Mouse (Mus musculus) heart, postnatal 0 days (tissue): Measurements from ENCODE around the gene Csrnp3. TPM values are rescaled to one million over a fixed set of nuclear protein-coding genes. Genes with fewer than 3 reads are reported as not detected.

Source experiments
- ATAC-seq: fragments of 200-750 bp; cut with Nextera tagmentation; 2 replicates; pipeline ENCODE4 v1.8.0; 2017; ENCODE audit warnings: low read depth, moderate number of reproducible peaks, moderate library complexity; ENCODE audit not compliant: insufficient read depth
- DNase-seq: peaks from one replicate; pipeline ENCODE4 v3.0.0-alpha.2; 2016; ENCODE audit warnings: low spot score
- H3K27ac ChIP-seq: fragments of 300-500 bp; sonication (generic); 2 replicates; pipeline ENCODE4 v1.5.1; 2014; ENCODE audit warnings: low read depth, mild to moderate bottlenecking
- H3K27me3 ChIP-seq: fragments of 300-500 bp; sonication (generic); 2 replicates; pipeline ENCODE4 v1.6.1; 2014; ENCODE audit warnings: low read length, mixed read lengths; ENCODE audit not compliant: control insufficient read depth, insufficient read depth
- H3K36me3 ChIP-seq: fragments of 300-500 bp; sonication (generic); replicated peaks from 2 replicates; pipeline ENCODE4 v1.6.1; 2014; ENCODE audit warnings: low read length, mixed read lengths; ENCODE audit not compliant: control insufficient read depth, insufficient read depth
- H3K4me1 ChIP-seq: fragments of 300-500 bp; sonication (generic); 2 replicates; pipeline ENCODE4 v1.6.1; 2014; ENCODE audit warnings: antibody characterized with exemption; ENCODE audit not compliant: control insufficient read depth, insufficient read depth
- H3K4me2 ChIP-seq: fragments of 300-500 bp; sonication (generic); 2 replicates; pipeline ENCODE4 v1.6.1; 2014; ENCODE audit warnings: low read depth, mild to moderate bottlenecking, low read length, moderate library complexity
- H3K4me3 ChIP-seq: fragments of 300-500 bp; sonication (generic); 2 replicates; pipeline ENCODE4 v1.5.1; 2014; ENCODE audit warnings: low read depth, low read length
- H3K9ac ChIP-seq: fragments of 300-500 bp; sonication (generic); replicated peaks from 2 replicates; pipeline ENCODE4 v1.6.1; 2014; ENCODE audit warnings: low read depth, low read length, mixed read lengths
- H3K9me3 ChIP-seq: fragments of 300-500 bp; sonication (generic); replicated peaks from 2 replicates; pipeline ENCODE4 v1.6.1; 2016; ENCODE audit warnings: low read length; ENCODE audit not compliant: control insufficient read depth
- CTCF ChIP-seq: IDR thresholded peaks from 2 replicates; pipeline ENCODE4 v1.5.1; 2016; ENCODE audit warnings: antibody characterized with exemption, control low read depth, low read depth
- EP300 ChIP-seq: IDR thresholded peaks from 2 replicates; pipeline ENCODE4 v1.6.1; 2016; ENCODE audit warnings: antibody characterized with exemption, low read depth
- WGBS: fragments of 180-500 bp; shearing (Covaris S2); extraction: QIAGEN DNeasy Blood & Tissue Kit; methylation state at CpG from one replicate; pipeline ENCODE4 v1.1.7; 2014; 5-methylcytosine and 5-hydroxymethylcytosine counted together
- polyA plus RNA-seq: library from polyadenylated mRNA; unstranded; fragments of >200 nt; fragmentation: Nextera tagmentation; extraction: Ambion mirVana; gene quantifications from 2 replicates; pipeline ENCODE4 v1.2.1, GENCODE M21; 2015
- total RNA-seq: library from RNA; depleted of rRNA; stranded (reverse); fragments of >200 nt; gene quantifications from 2 replicates; pipeline ENCODE4 v1.2.3, GENCODE M21; 2014; ENCODE audit warnings: low replicate concordance

Csrnp3 gene
- total and polyA plus RNA-seq, 2 experiments from 2014 or later, result under 0.01 to 0.18 TPM

GRCm38 (mm10) chr2:65929286-65929685 is 83.7 kb downstream of the Csrnp3 start:
- ATAC-seq (no peak), DNase-seq (no peak)
- Histone ChIP-seq H3K9me3 (no peaks in the 10 kb centered on the region), H3K4me2 (no peak overlapping the region), H3K4me1 (no peaks in the 10 kb centered on the region), H3K36me3 (no peaks in the 10 kb centered on the region), H3K27ac (no peak overlapping the region), H3K4me3 (no peak overlapping the region), H3K27me3 (no peaks in the 10 kb centered on the region), H3K9ac (no peak overlapping the region)
- WGBS, result 64% methylated on average over 3 of the region's 3 CpGs
- TF ChIP-seq EP300, result no peak
- no peak for TF ChIP-seq CTCF

GRCm38 (mm10) chr2:65929927-65930326 is 84.4 kb downstream of the Csrnp3 start:
- TF ChIP-seq CTCF, result no peak
- no peak for TF ChIP-seq EP300
- Histone ChIP-seq H3K36me3 (no peaks in the 10 kb centered on the region), H3K27ac (no peak overlapping the region), H3K4me3 (no peak overlapping the region), H3K9ac (no peak overlapping the region), H3K4me2 (no peak overlapping the region), H3K9me3 (no peaks in the 10 kb centered on the region), H3K4me1 (no peaks in the 10 kb centered on the region), H3K27me3 (no peaks in the 10 kb centered on the region)
- DNase-seq (no peak), ATAC-seq (no peak)
- WGBS, result 55% methylated on average over 11 of the region's 11 CpGs

DNA sequence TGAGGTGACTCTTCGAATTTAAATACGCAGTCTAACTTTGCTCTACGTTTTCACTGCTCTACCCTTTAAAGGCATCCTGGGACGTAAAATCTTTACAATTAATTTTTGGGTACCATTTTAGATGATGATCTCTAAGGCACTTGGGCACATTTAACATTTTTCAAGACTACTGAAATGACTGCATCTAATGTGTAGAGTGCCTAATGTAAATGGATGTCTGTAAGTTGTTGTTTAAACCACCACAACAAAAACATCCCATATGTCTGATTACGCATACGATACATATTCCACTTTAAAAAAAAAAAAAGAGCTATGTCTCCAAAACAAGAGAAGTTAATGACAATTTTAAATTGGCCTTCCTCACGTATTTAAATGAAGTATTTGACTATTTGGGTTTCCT is 85.7 kb downstream of the Csrnp3 start:
- H3K9ac ChIP-seq, result peak overlapping the region; percentile 59
- no peak overlapping the region for H3K27ac ChIP-seq
- H3K4me2 ChIP-seq, result peak overlapping the region; percentile 81
- ATAC-seq (no peak), DNase-seq (no peak)
- no peaks in the 10 kb centered on the region for H3K36me3 ChIP-seq
- no peaks in the 10 kb centered on the region for H3K27me3 ChIP-seq
- 74% methylated on average over 7 of the region's 7 CpGs for WGBS
- no peaks in the 10 kb centered on the region for H3K9me3 ChIP-seq
- H3K4me3 ChIP-seq, result peak overlapping the region; percentile 54
- TF ChIP-seq CTCF, result no peak
- TF ChIP-seq EP300, result no peak
- no peaks in the 10 kb centered on the region for H3K4me1 ChIP-seq

DNA sequence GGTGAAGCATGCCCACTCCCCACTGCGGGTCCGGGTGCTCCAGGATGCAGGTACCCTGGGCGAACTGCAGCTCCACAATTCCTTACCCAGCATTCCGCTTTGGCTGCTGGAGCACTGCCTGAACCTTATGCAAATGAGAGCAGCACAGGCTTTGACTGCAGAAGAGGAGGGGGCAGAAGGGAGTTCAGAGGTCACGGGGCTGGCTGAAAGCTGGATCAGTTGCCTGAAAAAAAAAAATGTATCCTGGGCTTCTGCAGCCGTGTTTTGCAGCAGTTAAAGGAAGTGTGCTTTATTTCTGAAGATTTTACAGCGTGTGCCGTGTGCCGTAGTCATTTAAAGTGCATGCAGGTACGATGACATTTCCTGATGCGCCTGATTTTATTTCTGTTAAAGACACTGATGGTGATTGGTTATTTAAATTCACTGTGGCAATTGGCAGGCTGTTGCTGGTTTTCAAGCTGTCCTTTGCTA is 86.3 kb downstream of the Csrnp3 start:
- peak overlapping the region; percentile 54 for H3K4me3 ChIP-seq
- H3K27ac ChIP-seq, result no peak overlapping the region
- H3K9me3 ChIP-seq, result no peaks in the 10 kb centered on the region
- TF ChIP-seq CTCF (no peak), EP300 (no peak)
- peak; percentile 63; the same call in 1 of the 2 replicates for ATAC-seq
- WGBS, result 4% methylated on average over 11 of the region's 11 CpGs
- peak; percentile 36 for DNase-seq
- H3K9ac ChIP-seq, result peak overlapping the region; percentile 59
- no peaks in the 10 kb centered on the region for H3K36me3 ChIP-seq
- H3K4me2 ChIP-seq, result peak overlapping the region; percentile 81
- H3K4me1 ChIP-seq, result no peaks in the 10 kb centered on the region
- H3K27me3 ChIP-seq, result no peaks in the 10 kb centered on the region

DNA sequence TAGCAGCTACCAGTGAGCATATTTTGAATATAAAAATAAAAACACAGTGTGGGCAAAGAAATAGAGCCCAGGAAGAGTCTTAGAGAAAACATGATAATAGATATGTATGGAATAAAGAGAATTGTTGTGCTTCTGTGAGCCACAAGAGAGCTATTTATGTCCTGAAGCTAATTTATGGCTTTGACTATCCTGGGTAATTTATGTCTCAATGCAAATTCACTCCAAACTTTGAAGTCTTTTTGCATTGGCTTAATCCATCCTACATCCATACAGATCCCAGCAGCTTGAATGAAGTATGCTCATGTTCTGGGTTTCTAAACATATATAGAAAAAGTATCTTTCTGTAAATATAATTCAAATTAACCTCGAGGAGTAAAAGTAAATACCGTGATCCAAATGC is 88.5 kb downstream of the Csrnp3 start:
- no peak for TF ChIP-seq CTCF
- no peak for TF ChIP-seq EP300
- no peak overlapping the region for H3K27ac ChIP-seq
- no peaks in the 10 kb centered on the region for H3K4me1 ChIP-seq
- WGBS, result 71% methylated on average over 2 of the region's 2 CpGs
- H3K4me3 ChIP-seq, result no peak overlapping the region
- DNase-seq (no peak), ATAC-seq (no peak)
- no peak overlapping the region for H3K9ac ChIP-seq
- no peaks in the 10 kb centered on the region for H3K36me3 ChIP-seq
- H3K4me2 ChIP-seq, result no peak overlapping the region
- H3K27me3 ChIP-seq, result no peaks in the 10 kb centered on the region
- H3K9me3 ChIP-seq, result no peaks in the 10 kb centered on the region

DNA sequence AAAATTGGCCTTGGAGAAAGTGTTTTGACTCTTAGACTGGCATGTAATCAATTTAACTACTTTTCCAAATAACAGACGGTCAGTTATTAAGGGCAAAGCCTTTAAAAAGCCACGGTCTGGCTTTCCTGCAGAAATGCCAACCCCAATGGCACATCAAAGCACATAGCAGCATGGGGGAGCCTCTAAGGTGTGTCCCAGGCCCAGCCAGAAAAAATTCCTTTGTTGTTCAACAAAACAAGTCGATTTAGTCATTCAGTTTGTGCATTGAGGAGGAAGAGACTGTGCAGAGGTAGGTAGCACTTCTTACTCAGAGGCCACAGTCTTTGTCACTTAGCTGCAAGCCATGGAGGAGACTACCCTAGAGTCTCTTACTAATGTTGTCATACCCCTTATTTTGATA is 93.3 kb downstream of the Csrnp3 start:
- no peak overlapping the region for H3K9ac ChIP-seq
- no peaks in the 10 kb centered on the region for H3K36me3 ChIP-seq
- no peak overlapping the region for H3K4me3 ChIP-seq
- no peaks in the 10 kb centered on the region for H3K27me3 ChIP-seq
- H3K4me1 ChIP-seq, result 0 out of 2 replicates have a peak, but pooled peaks cover 5% of the 10 kb centered on the region
- WGBS, result 58% methylated on average over 3 of the region's 3 CpGs
- H3K27ac ChIP-seq, result no peak overlapping the region
- H3K4me2 ChIP-seq, result no peak overlapping the region
- no peak for ATAC-seq
- no peak for TF ChIP-seq CTCF
- no peak for TF ChIP-seq EP300
- no peak for DNase-seq
- H3K9me3 ChIP-seq, result no peaks in the 10 kb centered on the region
